Mouse (Mus musculus) central nervous system, embryonic 11.5 days (tissue): ENCODE results near the gene Rpl31. TPM values are rescaled to one million over a fixed set of nuclear protein-coding genes. Genes with fewer than 3 reads are reported as not detected.

Experiments
- polyA plus RNA-seq: library from polyadenylated mRNA; depleted of rRNA; stranded (reverse); fragments of >200 nt; gene quantifications from 2 replicates; pipeline ENCODE4 v1.2.3, GENCODE M21; 2012; rRNA removed

The Rpl31 gene
- 1,410 and 2,645 TPM in 2 replicates for polyA plus RNA-seq

GRCm38 (mm10) chr1:39367601-39368266 lies at the start of gene Rpl31:
Rpl31 (plus strand) TSS chr1:39367842.

Other genes with a start within 250 kb of the Rpl31 start
- 0.05 and 0.16 TPM in 2 replicates for gene Npas2, start 174.1 kb upstream of the Rpl31 start, polyA plus RNA-seq
- 5.7 and 7.0 TPM in 2 replicates for gene Tbc1d8, start 110.9 kb downstream of the Rpl31 start, polyA plus RNA-seq
- gene Cnot11, start 167.2 kb downstream of the Rpl31 start, polyA plus RNA-seq: 20.8 and 24.3 TPM in 2 replicates
- gene Rnf149, start 209.6 kb downstream of the Rpl31 start, polyA plus RNA-seq: 32.0 and 35.7 TPM in 2 replicates